Mouse (Mus musculus): ENCODE data around the gene Tpgs1. TPM values are rescaled to one million over a fixed set of nuclear protein-coding genes. Genes with fewer than 3 reads are reported as not detected.

Tpgs1 gene
- polyA plus RNA-seq, 1 experiment = 11.3 TPM

DNA sequence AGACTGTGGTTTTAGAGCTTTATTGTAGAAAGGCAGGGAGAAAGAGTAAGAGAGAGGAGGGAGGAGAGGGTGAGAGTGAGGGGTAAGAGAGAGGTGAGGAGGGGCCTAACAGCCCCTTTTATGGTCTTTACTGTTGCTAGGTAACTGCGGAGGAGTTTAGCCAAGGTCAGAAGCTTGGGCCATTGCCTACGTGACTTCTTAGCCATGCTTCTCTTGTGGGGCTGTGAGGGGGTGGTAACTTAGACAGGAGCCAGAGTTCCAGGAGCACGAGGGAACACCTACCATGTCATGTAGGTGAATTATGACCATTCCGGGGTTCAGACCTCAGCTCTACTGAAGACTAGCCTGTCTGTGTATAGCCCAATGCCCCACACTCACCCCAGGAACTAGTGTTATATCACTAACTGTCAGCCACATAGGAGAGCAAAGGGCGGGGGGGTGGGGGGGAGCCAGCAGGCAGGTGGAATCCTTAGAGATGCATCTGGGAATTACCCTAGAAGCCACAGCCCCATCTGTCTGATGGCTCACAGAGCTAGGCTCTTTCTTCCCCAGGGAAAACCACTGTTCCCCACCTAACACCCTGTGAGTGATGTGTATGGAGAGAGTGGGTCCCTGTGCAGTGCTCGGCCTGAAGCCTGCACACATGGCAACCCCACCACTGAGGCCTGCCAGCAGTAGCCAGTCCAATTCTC, 2.4 kb downstream of the Tpgs1 start:
- H3K9me3 ChIP-seq (replicated peaks; ENCODE audit: control insufficient read depth, insufficient read depth, low read length, poor library complexity, severe bottlenecking) = no peaks in the 10 kb centered on the region
- H3K4me1 ChIP-seq (ENCODE audit: control insufficient read depth, insufficient read depth, low read length) = peaks cover 8% of the 10 kb centered on the region
- H3K4me3 ChIP-seq (ENCODE audit: low read depth, low read length) = peak overlapping the region; percentile 96
- peak overlapping the region; percentile 90 for H3K9ac ChIP-seq (ENCODE audit: low read depth, poor library complexity, severe bottlenecking)
- H3K27ac ChIP-seq (ENCODE audit: insufficient read depth, low read length) = peak overlapping the region; percentile 68
- TF ChIP-seq POLR2A (IDR thresholded peaks at IDR 0.05; ENCODE audit: insufficient read depth, low read length) (peak; percentile 33), EP300 (IDR thresholded peaks at IDR 0.05; ENCODE audit: insufficient read depth, low read depth, low read length) (peak; percentile 67), CTCF (IDR thresholded peaks at IDR 0.05; ENCODE audit: low read depth, low read length) (no peak)
- H3K27me3 ChIP-seq (ENCODE audit: control insufficient read depth, insufficient read depth, low read length, poor library complexity, severe bottlenecking) = no peaks in the 10 kb centered on the region
- no peaks in the 10 kb centered on the region for H3K36me3 ChIP-seq (ENCODE audit: control insufficient read depth, insufficient read depth, low read length, poor library complexity, severe bottlenecking)

DNA sequence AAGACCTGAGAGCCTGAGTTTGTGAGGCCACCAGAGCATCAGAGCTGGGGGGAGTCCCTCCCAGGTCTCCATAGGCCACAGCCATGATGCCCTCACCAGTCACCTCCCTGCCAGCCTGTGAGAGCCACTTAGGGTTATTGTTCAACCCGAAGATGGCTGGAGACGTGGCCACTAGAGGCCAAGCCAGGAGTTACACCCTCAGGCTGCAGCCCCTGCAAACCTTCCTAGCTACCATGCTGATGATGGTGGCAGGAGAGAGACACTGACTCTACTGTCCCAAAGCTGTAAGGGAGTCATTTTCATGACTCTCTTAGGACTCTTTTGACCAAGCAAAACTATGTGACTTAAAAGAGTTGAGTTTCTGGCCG, 2.9 kb downstream of the Tpgs1 start:
- Histone ChIP-seq H3K4me1 (ENCODE audit: control insufficient read depth, insufficient read depth, low read length) (peaks cover 9% of the 10 kb centered on the region), H3K9ac (ENCODE audit: low read depth, poor library complexity, severe bottlenecking) (no peak overlapping the region), H3K9me3 (replicated peaks; ENCODE audit: control insufficient read depth, insufficient read depth, low read length, poor library complexity, severe bottlenecking) (no peaks in the 10 kb centered on the region), H3K4me3 (ENCODE audit: low read depth, low read length) (peak overlapping the region; percentile 16), H3K27ac (ENCODE audit: insufficient read depth, low read length) (peak overlapping the region; percentile 38), H3K36me3 (ENCODE audit: control insufficient read depth, insufficient read depth, low read length, poor library complexity, severe bottlenecking) (no peaks in the 10 kb centered on the region), H3K27me3 (ENCODE audit: control insufficient read depth, insufficient read depth, low read length, poor library complexity, severe bottlenecking) (no peaks in the 10 kb centered on the region)
- TF ChIP-seq POLR2A (IDR thresholded peaks at IDR 0.05; ENCODE audit: insufficient read depth, low read length) (no peak), CTCF (IDR thresholded peaks at IDR 0.05; ENCODE audit: low read depth, low read length) (no peak), EP300 (IDR thresholded peaks at IDR 0.05; ENCODE audit: insufficient read depth, low read depth, low read length) (no peak)

DNA sequence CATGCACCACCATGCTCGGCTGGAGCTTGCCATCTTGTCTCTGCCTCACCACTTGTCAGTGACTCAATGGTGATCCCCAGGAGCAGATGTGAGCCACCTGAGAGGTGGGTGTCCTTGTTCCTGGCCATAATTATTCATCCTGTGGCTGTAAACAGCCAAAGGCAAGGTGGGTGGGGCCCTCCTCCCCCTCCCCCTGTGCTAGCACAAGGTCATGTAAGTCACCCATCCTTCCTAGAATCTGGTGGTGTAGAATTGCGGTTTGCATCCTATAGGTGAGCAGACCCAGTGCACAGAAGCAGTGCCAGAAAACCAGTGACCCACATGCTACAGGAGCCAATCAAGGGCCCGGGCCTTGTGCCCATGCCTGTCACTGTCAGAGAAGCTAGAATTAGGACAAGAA, 3.9 kb downstream of the Tpgs1 start:
- Histone ChIP-seq H3K9ac (ENCODE audit: low read depth, poor library complexity, severe bottlenecking) (no peak overlapping the region), H3K4me3 (ENCODE audit: low read depth, low read length) (no peak overlapping the region), H3K27ac (ENCODE audit: insufficient read depth, low read length) (peak overlapping the region; percentile 41), H3K4me1 (ENCODE audit: control insufficient read depth, insufficient read depth, low read length) (peaks cover 9% of the 10 kb centered on the region), H3K9me3 (replicated peaks; ENCODE audit: control insufficient read depth, insufficient read depth, low read length, poor library complexity, severe bottlenecking) (no peaks in the 10 kb centered on the region), H3K27me3 (ENCODE audit: control insufficient read depth, insufficient read depth, low read length, poor library complexity, severe bottlenecking) (no peaks in the 10 kb centered on the region), H3K36me3 (ENCODE audit: control insufficient read depth, insufficient read depth, low read length, poor library complexity, severe bottlenecking) (no peaks in the 10 kb centered on the region)
- no peak for TF ChIP-seq POLR2A (IDR thresholded peaks at IDR 0.05; ENCODE audit: insufficient read depth, low read length)
- peak; percentile 99 for TF ChIP-seq EP300 (IDR thresholded peaks at IDR 0.05; ENCODE audit: insufficient read depth, low read depth, low read length)

DNA sequence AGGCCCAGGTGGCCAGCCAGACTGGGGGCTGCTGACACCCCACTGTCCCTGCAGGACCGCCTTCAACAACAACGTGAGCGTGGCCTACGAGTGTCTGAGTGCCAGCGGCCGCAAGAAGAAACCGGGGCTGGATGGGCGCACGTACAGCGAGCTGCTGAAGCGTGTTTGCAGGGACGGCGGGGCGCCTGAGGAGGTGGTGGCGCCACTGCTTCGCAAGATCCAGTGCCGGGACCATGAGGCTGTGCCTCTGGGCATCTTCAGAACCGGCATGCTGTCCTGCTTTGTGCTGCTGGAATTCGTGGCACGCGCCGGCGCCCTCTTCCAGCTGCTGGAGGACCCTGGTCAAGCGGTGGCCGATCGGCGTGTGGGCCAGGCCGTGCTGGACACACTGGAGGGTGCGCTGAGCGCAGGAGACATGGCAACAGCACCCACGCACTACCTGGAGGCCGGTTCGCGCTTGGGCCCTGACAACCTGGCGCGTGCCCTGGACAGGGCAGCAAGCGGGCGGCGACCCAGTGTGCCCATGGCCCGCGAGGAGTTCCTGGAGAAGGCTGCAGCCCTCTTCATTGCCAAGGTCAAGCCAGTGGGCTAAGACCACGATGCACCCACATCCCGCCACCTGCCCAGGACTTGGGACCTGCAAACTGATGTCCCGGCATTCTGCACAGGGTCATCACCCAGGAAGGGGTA, 6.3 kb downstream of the Tpgs1 start:
- no peak overlapping the region for H3K27ac ChIP-seq (ENCODE audit: insufficient read depth, low read length)
- TF ChIP-seq POLR2A (IDR thresholded peaks at IDR 0.05; ENCODE audit: insufficient read depth, low read length) (no peak), EP300 (IDR thresholded peaks at IDR 0.05; ENCODE audit: insufficient read depth, low read depth, low read length) (peak; percentile 79; the same call in 1 of the 2 replicates), CTCF (IDR thresholded peaks at IDR 0.05; ENCODE audit: low read depth, low read length) (peak; percentile 26)
- H3K4me3 ChIP-seq (ENCODE audit: low read depth, low read length) = peak overlapping the region; percentile 49

DNA sequence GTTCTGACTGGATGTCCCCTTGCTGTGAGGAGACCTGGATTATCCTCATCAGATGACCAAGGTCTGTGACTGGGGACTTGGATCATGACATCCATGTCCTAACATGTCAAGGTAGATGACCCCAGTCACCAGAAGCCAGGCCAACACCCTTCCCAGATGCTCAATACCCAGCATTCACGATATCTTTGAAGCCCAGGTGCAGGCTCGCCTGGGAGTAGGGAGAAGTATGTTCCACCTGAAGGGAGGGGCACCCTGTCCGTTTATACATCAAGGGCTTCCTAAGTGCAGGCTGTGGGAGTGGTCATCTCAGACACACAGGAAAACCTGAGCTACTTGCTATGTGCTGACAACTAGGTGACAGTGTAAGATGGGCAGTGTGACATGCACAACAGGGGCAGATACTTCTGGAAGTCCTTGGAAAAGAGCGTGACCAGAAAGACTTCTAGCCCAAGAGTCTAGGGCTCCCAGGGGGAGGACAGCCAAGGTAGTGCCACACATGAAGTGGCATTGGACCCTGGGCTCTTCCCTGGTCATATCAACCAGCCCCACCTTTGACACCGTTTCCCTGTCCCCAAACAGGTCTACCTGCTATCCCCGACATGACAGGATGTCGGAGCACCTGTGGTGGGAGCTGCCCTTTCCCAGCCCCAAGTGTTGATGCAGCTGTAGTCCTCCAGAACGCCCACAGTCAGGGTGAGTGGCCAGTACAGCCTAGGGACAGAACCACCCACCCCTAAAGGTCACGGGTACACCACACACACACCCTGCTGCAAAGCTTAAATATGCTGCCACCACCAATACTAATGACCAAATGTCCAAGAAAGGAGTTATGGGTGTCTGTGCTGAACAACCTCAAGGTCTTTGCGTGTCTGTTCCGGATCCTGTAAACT, 11.7 kb downstream of the Tpgs1 start:
- peaks cover 5% of the 10 kb centered on the region for H3K4me1 ChIP-seq (ENCODE audit: control insufficient read depth, insufficient read depth, low read length)

More for the DNA sequence above, 6.3 kb downstream of the Tpgs1 start:
- Histone ChIP-seq H3K36me3 (ENCODE audit: control insufficient read depth, insufficient read depth, low read length, poor library complexity, severe bottlenecking) (no peaks in the 10 kb centered on the region), H3K4me1 (ENCODE audit: control insufficient read depth, insufficient read depth, low read length) (peaks cover 9% of the 10 kb centered on the region), H3K9ac (ENCODE audit: low read depth, poor library complexity, severe bottlenecking) (peak overlapping the region; percentile 21), H3K27me3 (ENCODE audit: control insufficient read depth, insufficient read depth, low read length, poor library complexity, severe bottlenecking) (no peaks in the 10 kb centered on the region), H3K9me3 (replicated peaks; ENCODE audit: control insufficient read depth, insufficient read depth, low read length, poor library complexity, severe bottlenecking) (no peaks in the 10 kb centered on the region)

More for the DNA sequence above, 11.7 kb downstream of the Tpgs1 start:
- Histone ChIP-seq H3K9me3 (replicated peaks; ENCODE audit: control insufficient read depth, insufficient read depth, low read length, poor library complexity, severe bottlenecking) (no peaks in the 10 kb centered on the region), H3K9ac (ENCODE audit: low read depth, poor library complexity, severe bottlenecking) (peak overlapping the region; percentile 27; the same call in 1 of the 2 replicates), H3K27me3 (ENCODE audit: control insufficient read depth, insufficient read depth, low read length, poor library complexity, severe bottlenecking) (no peaks in the 10 kb centered on the region), H3K36me3 (ENCODE audit: control insufficient read depth, insufficient read depth, low read length, poor library complexity, severe bottlenecking) (peaks cover 19% of the 10 kb centered on the region), H3K27ac (ENCODE audit: insufficient read depth, low read length) (peak overlapping the region; percentile 72), H3K4me3 (ENCODE audit: low read depth, low read length) (peak overlapping the region; percentile 71)
- TF ChIP-seq CTCF (IDR thresholded peaks at IDR 0.05; ENCODE audit: low read depth, low read length) = no peak
- no peak for TF ChIP-seq POLR2A (IDR thresholded peaks at IDR 0.05; ENCODE audit: insufficient read depth, low read length)
- no peak for TF ChIP-seq EP300 (IDR thresholded peaks at IDR 0.05; ENCODE audit: insufficient read depth, low read depth, low read length)

All from ES-Bruce4 (cell line).